Mouse (Mus musculus) heart, adult 2 months (tissue): Measurements from ENCODE around the gene Tuba1c.

Experiments used
- CTCF ChIP-seq: fragments of 200-600 bp; IDR thresholded peaks from 2 replicates; pipeline ENCODE4 v1.8.1; 2022; ENCODE audit warnings: antibody characterized with exemption, mild to moderate bottlenecking, moderate library complexity
- EP300 ChIP-seq: fragments of 200-500 bp; IDR thresholded peaks from 2 replicates; pipeline ENCODE4 v1.6.1; 2011; ENCODE audit warnings: low read depth, low read length, control low read depth; ENCODE audit not compliant: insufficient read depth

DNA sequence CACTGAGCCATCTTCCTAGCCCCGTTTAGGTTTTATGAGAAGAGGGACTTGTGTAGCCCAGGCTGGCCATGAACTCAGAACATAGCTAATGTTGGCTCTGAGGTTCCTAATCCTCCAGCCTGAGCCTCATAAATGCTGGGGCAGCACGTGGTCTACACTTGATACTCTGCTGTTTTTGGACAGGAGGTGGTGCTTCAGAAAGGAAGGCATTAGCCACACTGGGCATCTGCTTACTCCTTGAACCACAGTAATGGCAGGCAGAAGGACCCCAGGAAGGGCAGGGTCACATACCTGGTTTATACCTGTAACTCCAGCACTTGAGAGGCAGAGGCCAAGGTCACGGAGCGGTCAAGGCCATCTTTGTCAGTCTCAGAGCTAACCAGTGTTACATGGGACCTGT is 11.1 kb upstream of the Tuba1c start:
- TF ChIP-seq EP300 (no peak), CTCF (no peak)
